Mouse (Mus musculus) hindbrain, embryonic 16.5 days (tissue): ENCODE results near the gene Gm128. TPM values are rescaled to one million over a fixed set of nuclear protein-coding genes. Genes with fewer than 3 reads are reported as not detected.

Experiments
- ATAC-seq: fragments of 200-750 bp; cut with Nextera tagmentation; 2 replicates; pipeline ENCODE4 v1.8.0; 2017; ENCODE audit warnings: moderate TSS enrichment, moderate library complexity
- H3K27ac ChIP-seq: fragments of 300-500 bp; sonication (generic); 2 replicates; pipeline ENCODE4 v1.5.1; 2014; ENCODE audit warnings: low read depth, mild to moderate bottlenecking, control low read depth, low read length, moderate library complexity
- H3K27me3 ChIP-seq: fragments of 300-500 bp; sonication (generic); replicated peaks from 2 replicates; pipeline ENCODE4 v1.6.1; 2014; ENCODE audit warnings: low read length; ENCODE audit not compliant: control insufficient read depth, insufficient read depth
- H3K36me3 ChIP-seq: fragments of 300-500 bp; sonication (generic); 2 replicates; pipeline ENCODE4 v1.6.1; 2014; ENCODE audit warnings: mild to moderate bottlenecking, low read length, moderate library complexity, mixed read lengths; ENCODE audit not compliant: control insufficient read depth, insufficient read depth
- H3K4me1 ChIP-seq: fragments of 300-500 bp; sonication (generic); 2 replicates; pipeline ENCODE4 v1.6.1; 2014; ENCODE audit warnings: low read depth, low read length; ENCODE audit not compliant: control insufficient read depth, insufficient read depth
- H3K4me2 ChIP-seq: fragments of 300-500 bp; sonication (generic); 2 replicates; pipeline ENCODE4 v1.6.1; 2014; ENCODE audit warnings: mild to moderate bottlenecking, low read length, control low read depth, moderate library complexity
- H3K4me3 ChIP-seq: fragments of 300-500 bp; sonication (generic); 2 replicates; pipeline ENCODE4 v1.5.1; 2014; ENCODE audit warnings: mild to moderate bottlenecking, low read length, control low read depth, moderate library complexity
- H3K9ac ChIP-seq: fragments of 300-500 bp; sonication (generic); 2 replicates; pipeline ENCODE4 v1.6.1; 2014; ENCODE audit warnings: low read depth, mild to moderate bottlenecking, control low read depth, low read length, moderate library complexity
- H3K9me3 ChIP-seq: fragments of 300-500 bp; sonication (generic); 2 replicates; pipeline ENCODE4 v1.6.1; 2014; ENCODE audit warnings: mild to moderate bottlenecking, low read length, moderate library complexity; ENCODE audit not compliant: control insufficient read depth
- WGBS: fragments of 180-500 bp; shearing (Covaris S2); extraction: QIAGEN DNeasy Blood & Tissue Kit; methylation state at CpG from one replicate; pipeline ENCODE4 v1.1.7; 2014; 5-methylcytosine and 5-hydroxymethylcytosine counted together
- polyA plus RNA-seq: library from polyadenylated mRNA; unstranded; fragments of >200 nt; fragmentation: Nextera tagmentation; extraction: Ambion mirVana; gene quantifications from 2 replicates; pipeline ENCODE4 v1.2.1, GENCODE M21; 2015

The Gm128 gene
- polyA plus RNA-seq, 1 experiment from 2014 or later = 0.30 TPM

DNA sequence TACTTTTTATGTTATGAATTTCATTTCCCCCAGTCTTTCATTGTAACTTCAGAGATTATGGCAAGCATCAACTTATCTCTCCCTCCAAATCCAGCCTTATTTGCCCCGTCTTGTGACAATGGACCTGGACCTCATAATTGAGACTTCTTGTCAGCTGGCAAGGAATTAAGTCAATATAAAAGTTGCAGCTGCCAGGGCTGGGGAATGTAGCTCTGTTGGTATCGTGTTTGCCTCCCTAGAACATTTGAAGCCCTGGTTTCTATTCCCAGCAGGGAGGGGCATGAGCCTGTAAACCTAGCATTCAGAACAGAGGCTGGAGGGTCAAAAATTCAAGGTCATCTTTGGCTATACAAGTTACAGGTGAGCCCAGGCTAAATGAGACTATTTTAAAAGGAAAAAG is 45.6 kb downstream of the Gm128 start:
- Histone ChIP-seq H3K9ac (no peak overlapping the region), H3K4me2 (no peak overlapping the region), H3K36me3 (peaks cover 17% of the 10 kb centered on the region), H3K9me3 (no peaks in the 10 kb centered on the region), H3K4me1 (no peaks in the 10 kb centered on the region), H3K27me3 (no peaks in the 10 kb centered on the region), H3K27ac (no peak overlapping the region), H3K4me3 (no peak overlapping the region)
- WGBS = 87% methylated on average over 2 of the region's 2 CpGs
- no peak for ATAC-seq

- no peak overlapping the region for H3K27ac ChIP-seq
- no peaks in the 10 kb centered on the region for H3K9me3 ChIP-seq
- no peaks in the 10 kb centered on the region for H3K27me3 ChIP-seq
- H3K9ac ChIP-seq = no peak overlapping the region
- no peak overlapping the region for H3K4me2 ChIP-seq
- ATAC-seq = no peak
- no peaks in the 10 kb centered on the region for H3K4me1 ChIP-seq
- WGBS = 69% methylated on average over 6 of the region's 6 CpGs
- peaks cover 19% of the 10 kb centered on the region for H3K36me3 ChIP-seq
- no peak overlapping the region for H3K4me3 ChIP-seq
Measured at GRCm38 (mm10) chr3:95194721-95195135, 46.7 kb downstream of the Gm128 start.

Other genes starting within 250 kb of the Gm128 start
- gene Zfp687, start 226.2 kb downstream of the Gm128 start, polyA plus RNA-seq = 15.9 and 22.0 TPM in 2 replicates
- 267 and 288 TPM in 2 replicates for gene Psmd4, start 199.0 kb downstream of the Gm128 start, polyA plus RNA-seq
- 13.8 and 14.5 TPM in 2 replicates for gene Pip5k1a, start 134.7 kb downstream of the Gm128 start, polyA plus RNA-seq
- 142 and 158 TPM in 2 replicates for gene Vps72, start 130.6 kb downstream of the Gm128 start, polyA plus RNA-seq
- gene Tmod4, start 117.1 kb downstream of the Gm128 start, polyA plus RNA-seq = 0.98 and 1.7 TPM in 2 replicates
- 83.2 and 83.6 TPM in 2 replicates for gene Scnm1, start 107.6 kb downstream of the Gm128 start, polyA plus RNA-seq
- gene Lysmd1, start 107.5 kb downstream of the Gm128 start, polyA plus RNA-seq = 51.9 and 52.3 TPM in 2 replicates
- 3.0 and 3.3 TPM in 2 replicates for gene Tnfaip8l2, start 99.2 kb downstream of the Gm128 start, polyA plus RNA-seq
- gene Sema6c, start 81.1 kb downstream of the Gm128 start, polyA plus RNA-seq = 15.2 and 21.8 TPM in 2 replicates
- gene Gabpb2, start 23.7 kb downstream of the Gm128 start, polyA plus RNA-seq = 2.4 and 3.0 TPM in 2 replicates
- 59.1 and 61.0 TPM in 2 replicates for gene Cdc42se1, start 12.9 kb downstream of the Gm128 start, polyA plus RNA-seq
- 282 and 327 TPM in 2 replicates for gene Mllt11, start 9.4 kb downstream of the Gm128 start, polyA plus RNA-seq
- gene Bnipl, start 9.6 kb upstream of the Gm128 start, polyA plus RNA-seq = 0.20 TPM in 1 of 2 replicates, not detected in the other
- 35.8 and 36.3 TPM in 2 replicates for gene Mindy1, start 39.7 kb upstream of the Gm128 start, polyA plus RNA-seq
- 77.6 and 79.9 TPM in 2 replicates for gene Prune1, start 40.5 kb upstream of the Gm128 start, polyA plus RNA-seq
- 0.35 TPM in 2 replicates for gene Anxa9, start 65.6 kb upstream of the Gm128 start, polyA plus RNA-seq
- 97.4 and 102 TPM in 2 replicates for gene Cers2, start 73.2 kb upstream of the Gm128 start, polyA plus RNA-seq
- gene Setdb1, start 115.6 kb upstream of the Gm128 start, polyA plus RNA-seq = 36.0 and 44.3 TPM in 2 replicates
- not detected in 2 replicates for gene 4930558C23Rik, start 161.2 kb upstream of the Gm128 start, polyA plus RNA-seq
- gene Arnt, start 192.8 kb upstream of the Gm128 start, polyA plus RNA-seq = 15.0 and 17.8 TPM in 2 replicates